Mouse (Mus musculus) liver, embryonic 14.5 days (tissue): ENCODE measurements around the gene Dnah11.

Experiments used
- CTCF ChIP-seq: IDR thresholded peaks from 2 replicates; pipeline ENCODE4 v1.5.1; 2016; ENCODE audit warnings: antibody characterized with exemption, low read depth, control low read depth
- EP300 ChIP-seq: IDR thresholded peaks from 2 replicates; pipeline ENCODE4 v1.6.1; 2016; ENCODE audit warnings: antibody characterized with exemption, low read depth

GRCm38 (mm10) chr12:117884627-117885026, 314.2 kb downstream of the Dnah11 start:
- TF ChIP-seq CTCF: no peak
- no peak for TF ChIP-seq EP300
